ENCODE assay signal across 22 mouse cellular contexts in the genomic region with DNA sequence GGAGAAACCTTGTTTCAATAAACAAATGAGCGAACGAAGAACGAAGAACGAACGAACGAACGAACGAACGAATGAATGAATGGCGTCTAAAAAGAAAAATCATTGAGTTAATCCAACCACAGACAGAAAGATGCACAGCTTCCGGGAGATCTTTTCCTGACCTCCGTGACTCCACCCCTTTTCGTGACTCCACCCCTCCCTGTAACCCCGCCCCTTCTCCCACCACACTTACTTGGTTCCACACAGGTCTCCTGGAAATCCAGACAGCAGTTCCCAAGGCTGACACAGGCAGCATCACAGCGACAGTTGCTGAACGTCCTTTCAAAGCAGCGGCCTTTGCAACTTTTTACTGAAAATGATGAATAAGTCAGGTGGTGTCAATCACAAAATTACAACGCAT.
"Had no signal": no experiment of that assay in that cellular context is flagged by ENCODE, and none has a peak within 500 bp of the region (broad histone marks: within the 10 kb centered on the region; RNA-seq: fewer than 3 reads in every experiment).

No protein-coding gene starts in this region.

- H3K9me3 ChIP-seq: liver, embryonic 13.5 days; liver, embryonic 15.5 days; lung, embryonic 15.5 days; midbrain, embryonic 10.5 days; midbrain, embryonic 12.5 days; neural tube, embryonic 13.5 days; neural tube, embryonic 15.5 days had no signal

- H3K9ac ChIP-seq: liver, embryonic 13.5 days; liver, embryonic 15.5 days; liver, postnatal 0 days; lung, embryonic 15.5 days; midbrain, embryonic 12.5 days; neural tube, embryonic 13.5 days; neural tube, embryonic 15.5 days had no signal

- H3K4me1 ChIP-seq: liver, embryonic 13.5 days; liver, embryonic 15.5 days; lung, embryonic 15.5 days; midbrain, embryonic 10.5 days; midbrain, embryonic 12.5 days; neural tube, embryonic 13.5 days; neural tube, embryonic 15.5 days had no signal

- H3K4me3 ChIP-seq: liver, embryonic 13.5 days; liver, embryonic 15.5 days; lung, embryonic 15.5 days; midbrain, embryonic 10.5 days; midbrain, embryonic 12.5 days; myocyte; neural tube, embryonic 13.5 days; neural tube, embryonic 15.5 days had no signal

- H3K36me3 ChIP-seq: liver, embryonic 13.5 days; liver, embryonic 15.5 days; lung, embryonic 15.5 days; midbrain, embryonic 10.5 days; midbrain, embryonic 12.5 days; neural tube, embryonic 13.5 days; neural tube, embryonic 15.5 days had no signal

- H3K27ac ChIP-seq: liver, embryonic 13.5 days; liver, embryonic 15.5 days; lung, embryonic 15.5 days; midbrain, embryonic 10.5 days; midbrain, embryonic 12.5 days; neural tube, embryonic 13.5 days; neural tube, embryonic 15.5 days had no signal

- DNase-seq: liver, embryonic 13.5 days; liver, postnatal 0 days; lung, adult 2 months; lung, postnatal 4 days; midbrain, embryonic 14.5 days; retina, postnatal 1 day; right cerebral cortex, adult 18-20 months; right cerebral cortex, postnatal 25 days; right cerebral cortex, postnatal 4 days; spleen, adult 18-20 months; thymus, adult 18-20 months; thymus, postnatal 25 days; thymus, postnatal 4 days had no signal

- ATAC-seq: liver, postnatal 0 days; lung, postnatal 0 days; midbrain, embryonic 16.5 days had no signal
